Mouse (Mus musculus): Measurements from ENCODE around the gene Eogt. TPM values are rescaled to one million over a fixed set of nuclear protein-coding genes. Genes with fewer than 3 reads are reported as not detected.

Gene Eogt
- polyA plus RNA-seq, 2 experiments = 10.8 to 16.7 TPM

- Histone ChIP-seq H3K4me3 (replicated peaks; ENCODE audit: low read length) (no peak overlapping the region), H3K9me3 (ENCODE audit: control insufficient read depth, low read length) (no peaks in the 10 kb centered on the region), H3K36me3 (ENCODE audit: control insufficient read depth, insufficient read depth, low read length) (no peaks in the 10 kb centered on the region), H3K4me2 (replicated peaks; ENCODE audit: low read depth, low read length, severe bottlenecking) (no peak overlapping the region), H3K4me1 (ENCODE audit: control insufficient read depth, insufficient read depth, low read length) (no peaks in the 10 kb centered on the region), H3K27me3 (ENCODE audit: control insufficient read depth, insufficient read depth, low read length) (no peaks in the 10 kb centered on the region), H3K27ac (replicated peaks; ENCODE audit: low read depth, low read length) (no peak overlapping the region), H3K9ac (ENCODE audit: low read depth, low read length, severe bottlenecking) (no peak overlapping the region)
- DNase-seq (ENCODE audit: low spot score) = no peak
- 54% methylated on average over 9 of the region's 9 CpGs for WGBS
- ATAC-seq (ENCODE audit: low FRiP score, low read depth) = no peak
- no peak for TF ChIP-seq POLR2A (IDR thresholded peaks at IDR 0.05; ENCODE audit: borderline replicate concordance, extremely low read depth, insufficient read depth, insufficient read length)
These were observed 69.0 kb downstream of the Eogt start for GRCm38 (mm10) chr6:97080016-97080415.

DNA sequence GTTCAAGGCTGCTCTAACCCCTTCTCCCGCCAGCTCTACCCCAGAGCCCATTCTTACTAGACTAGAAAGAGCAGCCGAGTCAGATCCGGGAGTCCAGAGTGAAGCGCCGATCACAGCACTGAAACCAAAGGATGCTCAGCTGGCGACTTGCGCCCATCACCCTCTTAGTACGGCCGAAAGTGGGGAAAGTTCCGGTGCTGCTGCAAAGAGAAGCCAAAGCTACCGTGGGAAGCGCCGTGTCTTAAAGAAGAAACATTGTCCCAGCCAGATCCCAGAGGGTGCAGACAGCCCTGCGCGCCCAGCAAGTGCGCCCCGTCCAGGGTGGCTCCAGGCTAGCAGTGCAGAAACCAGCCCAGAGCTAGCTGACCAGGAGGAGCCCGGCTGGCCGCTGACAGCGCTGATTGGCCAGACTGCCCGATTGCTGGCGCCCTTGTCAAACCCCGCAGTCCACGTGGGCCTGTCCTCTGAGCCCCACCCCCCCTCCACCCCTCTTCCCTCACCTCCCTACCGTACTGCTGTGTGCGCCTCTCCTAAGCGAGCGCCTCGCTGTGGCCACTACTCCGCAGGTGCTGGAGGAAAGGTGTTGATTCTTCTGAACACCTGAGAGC is 88.8 kb downstream of the Eogt start, which contains the start of gene Fam19a4:
Gene Fam19a4, minus strand, starts transcription at position 340 of the 608 bp plus-strand sequence.
- no peak for TF ChIP-seq POLR2A (IDR thresholded peaks at IDR 0.05; ENCODE audit: borderline replicate concordance, extremely low read depth, insufficient read depth, insufficient read length)
- Histone ChIP-seq H3K4me1 (ENCODE audit: control insufficient read depth, insufficient read depth, low read length) (no peaks in the 10 kb centered on the region), H3K4me2 (replicated peaks; ENCODE audit: low read depth, low read length, severe bottlenecking) (peak within 1 kb of the TSS; percentile 66), H3K27ac (replicated peaks; ENCODE audit: low read depth, low read length) (no peak within 1 kb of the TSS), H3K4me3 (replicated peaks; ENCODE audit: low read length) (peak within 1 kb of the TSS; percentile 35), H3K36me3 (ENCODE audit: control insufficient read depth, insufficient read depth, low read length) (no peaks in the 10 kb centered on the region), H3K27me3 (ENCODE audit: control insufficient read depth, insufficient read depth, low read length) (peaks cover 34% of the 10 kb centered on the region), H3K9me3 (ENCODE audit: control insufficient read depth, low read length) (no peaks in the 10 kb centered on the region), H3K9ac (ENCODE audit: low read depth, low read length, severe bottlenecking) (peak within 1 kb of the TSS; percentile 31; the same call in 1 of the 2 replicates)
- DNase-seq (ENCODE audit: low spot score) (peak; percentile 38), ATAC-seq (ENCODE audit: low FRiP score, low read depth) (peak; percentile 71; the same call in 1 of the 2 replicates)
- 1% methylated on average over 29 of the region's 30 CpGs for WGBS

Other genes with a start within 250 kb of the Eogt start
- 0.29 and 0.31 TPM in 2 replicates for gene Fam19a4, start 88.8 kb downstream of the Eogt start, polyA plus RNA-seq (2012; rRNA removed)
- gene Fam19a4, start 88.8 kb downstream of the Eogt start, polyA plus RNA-seq (2014; fragmentation: Nextera tagmentation; extraction: Ambion mirVana) = 0.28 and 0.43 TPM in 2 replicates
- 3.8 and 6.2 TPM in 2 replicates for gene Tmf1, start 29.9 kb upstream of the Eogt start, polyA plus RNA-seq (2012; rRNA removed)
- gene Tmf1, start 29.9 kb upstream of the Eogt start, polyA plus RNA-seq (2014; fragmentation: Nextera tagmentation; extraction: Ambion mirVana) = 34.8 and 35.3 TPM in 2 replicates
- 70.4 and 81.1 TPM in 2 replicates for gene Uba3, start 56.5 kb upstream of the Eogt start, polyA plus RNA-seq (2012; rRNA removed)
- 76.2 and 77.6 TPM in 2 replicates for gene Uba3, start 56.5 kb upstream of the Eogt start, polyA plus RNA-seq (2014; fragmentation: Nextera tagmentation; extraction: Ambion mirVana)
- 79.8 and 81.3 TPM in 2 replicates for gene Arl6ip5, start 61.5 kb upstream of the Eogt start, polyA plus RNA-seq (2012; rRNA removed)
- 48.6 and 49.1 TPM in 2 replicates for gene Arl6ip5, start 61.5 kb upstream of the Eogt start, polyA plus RNA-seq (2014; fragmentation: Nextera tagmentation; extraction: Ambion mirVana)
- gene Lmod3, start 103.6 kb upstream of the Eogt start, polyA plus RNA-seq (2012; rRNA removed) = 6.6 and 11.9 TPM in 2 replicates
- 9.4 and 12.2 TPM in 2 replicates for gene Lmod3, start 103.6 kb upstream of the Eogt start, polyA plus RNA-seq (2014; fragmentation: Nextera tagmentation; extraction: Ambion mirVana)

All from limb, embryonic 14.5 days (tissue).